Mouse (Mus musculus) c-Kit-positive CD71-negative TER-119-negative erythroid progenitor cells, embryonic 14.5 days (primary cell): ENCODE data around the gene Tmem43.

Source experiments
- DNase-seq: peaks from one replicate; pipeline ENCODE4 v3.0.0-alpha.2; 2013; ENCODE audit warnings: low read depth

Tmem43 gene

DNA sequence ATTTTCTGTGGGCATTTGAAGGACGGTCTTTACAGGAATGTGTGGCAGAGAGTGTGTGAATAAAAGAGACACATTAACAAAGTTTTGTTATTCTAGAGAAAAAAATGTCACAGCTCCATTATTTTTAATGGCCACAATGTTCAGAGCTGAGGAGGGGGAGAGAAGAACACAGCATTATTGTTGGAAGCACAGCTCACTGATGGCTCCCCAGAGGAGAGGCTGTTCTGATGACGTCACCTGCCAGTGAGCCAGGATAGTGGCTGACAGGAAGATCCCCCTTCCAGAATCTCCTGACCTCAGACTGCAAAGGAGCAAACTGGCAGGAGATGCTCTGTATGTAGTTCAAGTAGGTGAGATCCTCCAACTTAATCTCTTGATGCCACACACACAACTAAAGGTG is 60.3 kb downstream of the Tmem43 start:
- DNase-seq = no peak

GRCm38 (mm10) chr6:91534268-91534667 is 60.8 kb downstream of the Tmem43 start:
- no peak for DNase-seq

- no peak for DNase-seq
Measured at GRCm38 (mm10) chr6:91535231-91535630, 61.7 kb downstream of the Tmem43 start.

DNA sequence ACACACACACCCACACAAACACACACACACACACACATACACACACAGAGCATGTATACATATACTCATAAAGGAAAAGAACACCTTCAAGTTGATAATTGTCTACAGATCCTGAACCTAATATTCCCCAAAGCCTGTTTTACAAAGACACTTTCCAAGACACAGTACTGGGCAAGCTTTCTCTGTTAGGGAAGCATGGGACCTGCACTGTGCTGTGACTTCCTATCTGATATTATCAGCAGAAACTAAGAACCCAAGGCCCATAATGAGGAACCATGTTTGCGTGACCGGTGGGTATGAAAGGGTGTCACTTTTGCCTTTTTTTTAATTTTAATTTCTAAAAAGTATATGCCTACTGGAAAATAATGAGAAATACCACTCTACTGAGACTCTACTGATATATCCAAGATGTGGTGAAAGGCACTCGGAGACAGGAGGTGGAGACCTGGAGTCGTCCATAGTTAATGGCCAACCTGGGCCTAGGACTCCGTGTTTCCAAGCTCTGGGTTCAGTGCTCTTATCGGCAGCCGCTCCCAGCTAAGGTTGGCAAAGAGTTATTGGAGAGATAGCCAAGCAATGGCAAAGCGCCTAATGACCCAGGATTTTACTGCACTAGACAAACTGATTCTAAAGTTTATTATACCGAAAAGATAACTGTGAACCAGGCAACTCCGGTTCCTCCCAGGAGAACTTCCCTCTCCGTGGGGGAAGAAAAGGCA is 62.7 kb downstream of the Tmem43 start:
- DNase-seq = no peak
